Comparison of ENCODE assay signal across 8 mouse cellular contexts in genomic region chr6:88193433-88194052, GRCm38 (mm10). TPM values are rescaled to one million over a fixed set of nuclear protein-coding genes. Genes with fewer than 3 reads are reported as not detected.
DNase-seq lines count a peak whose midpoint lies in the region; ATAC-seq and TF ChIP-seq lines count a peak whose summit lies in the region.

Gene Gata2 (plus strand): TSS chr6:88193891.

- H3K79me2 ChIP-seq in C2C12 (ENCODE audit: control insufficient read depth, insufficient read depth), result peaks cover under 1% of the 10 kb centered on the region

- H3K27me3 ChIP-seq in C2C12 (ENCODE audit: control insufficient read depth, insufficient read depth, insufficient read length), result no peaks in the 10 kb centered on the region
- peaks cover 98% of the 10 kb centered on the region for H3K27me3 ChIP-seq in intestine, embryonic 16.5 days (replicated peaks; ENCODE audit: control insufficient read depth, insufficient read depth, low read length)
- peaks cover 83% of the 10 kb centered on the region for H3K27me3 ChIP-seq in lung, postnatal 0 days (replicated peaks; ENCODE audit: insufficient read depth, low read length)
- H3K27me3 ChIP-seq in stomach, postnatal 0 days (ENCODE audit: control insufficient read depth, insufficient read depth, low read length), result peaks cover 46% of the 10 kb centered on the region

- no peak for TF ChIP-seq CTCF in C2C12 (IDR thresholded peaks at IDR 0.05; ENCODE audit: control insufficient read depth, insufficient read depth, insufficient read length)
- peak; percentile 26; the same call in 1 of the 2 replicates for TF ChIP-seq CTCF in lung, postnatal 0 days (IDR thresholded peaks at IDR 0.05)
- peak; percentile 48 for TF ChIP-seq CTCF in stomach, postnatal 0 days (IDR thresholded peaks at IDR 0.05; ENCODE audit: low read depth)

- H3K79me3 ChIP-seq in C2C12 (ENCODE audit: low read depth), result peaks cover 1% of the 10 kb centered on the region

- no peak within 1 kb of the TSS for H3ac ChIP-seq in C2C12 (ENCODE audit: control insufficient read depth, insufficient read length, low read depth)

- no peak for TF ChIP-seq EP300 in lung, postnatal 0 days (IDR thresholded peaks at IDR 0.05)
- no peak for TF ChIP-seq EP300 in stomach, postnatal 0 days (optimal IDR thresholded peaks at IDR 0.05)

- H3K27ac ChIP-seq in intestine, embryonic 16.5 days (ENCODE audit: low read length), result no peak within 1 kb of the TSS
- H3K27ac ChIP-seq in lung, postnatal 0 days (ENCODE audit: low read length), result no peak within 1 kb of the TSS
- no peak within 1 kb of the TSS for H3K27ac ChIP-seq in stomach, postnatal 0 days (replicated peaks)

- H3K4me1 ChIP-seq in intestine, embryonic 16.5 days (ENCODE audit: control insufficient read depth, insufficient read depth, low read length), result peaks cover 33% of the 10 kb centered on the region
- H3K4me1 ChIP-seq in lung, postnatal 0 days (ENCODE audit: insufficient read depth, low read depth, low read length), result peaks cover 18% of the 10 kb centered on the region; the same call in 1 of the 2 replicates
- H3K4me1 ChIP-seq in stomach, postnatal 0 days (replicated peaks; ENCODE audit: control insufficient read depth, insufficient read depth), result peaks cover 4% of the 10 kb centered on the region

- DNase-seq in adrenal gland, postnatal 10 days, result peak; percentile 72
- DNase-seq in gonadal fat pad, adult 2 months (ENCODE audit: low read depth), result no peak
- DNase-seq in lung, postnatal 0 days (ENCODE audit: low spot score), result peak; percentile 38
- peak; percentile 54 for DNase-seq in stomach, postnatal 0 days (ENCODE audit: low spot score)
- no peak for DNase-seq in layer of hippocampus, adult 9-11 months
- no peak for DNase-seq in frontal cortex, postnatal 36 days (ENCODE audit: low spot score in 2 of 2)

- WGBS in intestine, embryonic 16.5 days, result 1% methylated on average over 52 of the region's 57 CpGs
- WGBS in lung, postnatal 0 days, result 2% methylated on average over 51 of the region's 57 CpGs
- WGBS in stomach, postnatal 0 days, result 2% methylated on average over 52 of the region's 57 CpGs

- ATAC-seq in intestine, embryonic 16.5 days, result no peak
- ATAC-seq in lung, postnatal 0 days, result peak; percentile 18; the same call in 1 of the 2 replicates
- no peak for ATAC-seq in stomach, postnatal 0 days (ENCODE audit: low FRiP score, low TSS enrichment)

- no peak within 1 kb of the TSS for H3K4me3 ChIP-seq in C2C12 (ENCODE audit: insufficient read depth, poor library complexity, severe bottlenecking)
- peak within 1 kb of the TSS; percentile 45 for H3K4me3 ChIP-seq in intestine, embryonic 16.5 days (ENCODE audit: low read length)
- peak within 1 kb of the TSS; percentile 40 for H3K4me3 ChIP-seq in lung, postnatal 0 days (ENCODE audit: low read depth, low read length)
- peak within 1 kb of the TSS; percentile 38 for H3K4me3 ChIP-seq in stomach, postnatal 0 days (ENCODE audit: low read depth, low read length)

- no peaks in the 10 kb centered on the region for H3K9me3 ChIP-seq in intestine, embryonic 16.5 days (ENCODE audit: control insufficient read depth, low read length)
- no peaks in the 10 kb centered on the region for H3K9me3 ChIP-seq in lung, postnatal 0 days (ENCODE audit: low read length)
- H3K9me3 ChIP-seq in stomach, postnatal 0 days (ENCODE audit: control insufficient read depth, low read length), result no peaks in the 10 kb centered on the region

- H3K4me2 ChIP-seq in intestine, embryonic 16.5 days (ENCODE audit: low read depth, low read length), result peak within 1 kb of the TSS; percentile 71
- peak within 1 kb of the TSS; percentile 69 for H3K4me2 ChIP-seq in lung, postnatal 0 days (replicated peaks; ENCODE audit: low read depth, low read length)
- H3K4me2 ChIP-seq in stomach, postnatal 0 days (replicated peaks; ENCODE audit: low read depth), result peak within 1 kb of the TSS; percentile 52

- H3K36me3 ChIP-seq in C2C12 (ENCODE audit: control insufficient read depth, insufficient read depth), result no peaks in the 10 kb centered on the region
- H3K36me3 ChIP-seq in intestine, embryonic 16.5 days (ENCODE audit: control insufficient read depth, insufficient read depth, low read length), result no peaks in the 10 kb centered on the region
- H3K36me3 ChIP-seq in lung, postnatal 0 days (ENCODE audit: insufficient read depth, low read length), result no peaks in the 10 kb centered on the region
- H3K36me3 ChIP-seq in stomach, postnatal 0 days (ENCODE audit: control insufficient read depth, insufficient read depth, low read length), result no peaks in the 10 kb centered on the region

- peak within 1 kb of the TSS; percentile 48 for H3K9ac ChIP-seq in intestine, embryonic 16.5 days (ENCODE audit: low read depth, low read length)
- peak within 1 kb of the TSS; percentile 24; the same call in 1 of the 2 replicates for H3K9ac ChIP-seq in lung, postnatal 0 days (replicated peaks; ENCODE audit: low read depth)
- no peak within 1 kb of the TSS for H3K9ac ChIP-seq in stomach, postnatal 0 days (ENCODE audit: low read length)

TF ChIP-seq in C2C12, 6 proteins besides CTCF, POLR2A, EP300 and RAD21:
- no peak for TF ChIP-seq MYOG (IDR thresholded peaks at IDR 0.05; ENCODE audit: control insufficient read depth, extremely low read depth, insufficient read length)
- no peak for TF ChIP-seq MAX (IDR thresholded peaks at IDR 0.05)
- TF ChIP-seq FOSL1 (IDR thresholded peaks at IDR 0.05; ENCODE audit: insufficient read depth, low read length, poor library complexity, severe bottlenecking), result no peak
- TF ChIP-seq USF1 (IDR thresholded peaks at IDR 0.05; ENCODE audit: low read depth), result no peak
- TF ChIP-seq CEBPB (IDR thresholded peaks at IDR 0.05; ENCODE audit: low read depth), result no peak
- no peak for TF ChIP-seq MYOD1 (IDR thresholded peaks at IDR 0.05; ENCODE audit: control insufficient read depth, insufficient read length, low read depth)

RNA-seq across cellular contexts. Expression of gene Gata2, which starts in this region (rescaled TPM):
- 45.8 TPM for polyA plus RNA-seq in C2C12 (2012; fragmentation: generic; extraction: Trizol)
- total RNA-seq in adrenal gland, postnatal 10 days (2021), result 10 to 100 TPM; 26.3 to 33.2 TPM
- polyA plus RNA-seq in gonadal fat pad, adult 2 months (2012; rRNA removed), result 27.2 and 34.2 TPM in 2 replicates
- polyA plus RNA-seq in intestine, embryonic 16.5 days (2015; fragmentation: Nextera tagmentation; extraction: Ambion mirVana), result 4.2 and 4.7 TPM in 2 replicates
- 86.2 and 104 TPM in 2 replicates for polyA plus RNA-seq in lung, postnatal 0 days (2015; fragmentation: Nextera tagmentation; extraction: Ambion mirVana)
- polyA plus RNA-seq in stomach, postnatal 0 days (2015; fragmentation: Nextera tagmentation; extraction: Ambion mirVana), result 3.3 and 3.4 TPM in 2 replicates

Comparison
In these comparisons a context has a peak if more than half of its experiments do, and no peak if none do; other contexts are left out.
1. DNase-seq: peak in adrenal gland, postnatal 10 days (single experiment), lung, postnatal 0 days (single experiment) and stomach, postnatal 0 days (single experiment); none in gonadal fat pad, adult 2 months (single experiment), layer of hippocampus, adult 9-11 months (single experiment) and frontal cortex, postnatal 36 days (0 of 2).
2. Peak in every context shown above with its lines, with median percentiles within 50 percentile points of each other: H3K4me2 ChIP-seq.